Comparison of ENCODE assay signal across 8 mouse cellular contexts in the genomic region with DNA sequence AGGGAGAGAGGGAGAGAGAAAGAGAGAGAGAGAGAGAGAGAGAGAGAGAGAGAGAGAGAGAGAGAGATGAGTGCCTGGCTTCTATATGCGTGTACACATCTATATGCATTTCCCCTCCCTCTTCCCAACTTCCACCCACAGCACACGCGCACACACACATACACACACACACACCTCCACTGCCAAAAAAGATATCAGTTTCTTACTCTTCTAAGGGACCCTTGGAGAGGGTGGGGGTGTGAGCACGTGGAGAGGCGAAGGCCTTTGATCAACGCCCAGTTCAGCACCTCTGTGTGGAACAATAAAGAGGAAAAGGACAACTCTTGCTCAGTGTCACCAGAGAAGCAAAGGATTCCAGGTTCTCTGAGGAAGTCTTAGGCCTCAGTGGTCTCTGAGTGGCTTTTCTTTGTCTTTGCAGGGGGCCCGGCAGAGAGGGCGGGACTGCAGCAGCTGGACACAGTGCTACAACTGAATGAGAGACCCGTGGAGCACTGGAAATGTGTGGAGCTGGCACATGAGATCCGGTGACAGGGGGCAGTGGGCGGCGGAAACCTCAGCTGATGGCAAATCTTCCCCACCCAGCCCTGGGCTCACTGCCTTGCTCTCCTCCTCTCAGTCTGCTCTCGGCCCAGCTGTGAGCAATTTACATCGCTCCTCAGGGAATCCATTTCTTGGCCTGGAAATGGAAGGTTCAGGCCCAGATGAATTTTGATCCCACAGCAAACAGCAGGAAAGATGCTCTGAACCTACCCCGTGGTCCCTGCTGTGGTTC.
A peak's percentile ranks its signal among the peaks of the same experiment; 100 is the strongest.
DNase-seq lines count a peak whose midpoint lies in the region; ATAC-seq and TF ChIP-seq lines count a peak whose summit lies in the region.
"Had no signal": no experiment of that assay in that cellular context is flagged by ENCODE, and none has a peak within 500 bp of the region (broad histone marks: within the 10 kb centered on the region; RNA-seq: fewer than 3 reads in every experiment).

No protein-coding gene starts in this region.

- no peaks in the 10 kb centered on the region for H3K36me3 ChIP-seq in E14TG2a.4 (ENCODE audit: insufficient read depth, low read length)
- H3K36me3 ChIP-seq in limb, embryonic 14.5 days (ENCODE audit: control insufficient read depth, insufficient read depth, low read length), result no peaks in the 10 kb centered on the region
- H3K36me3 ChIP-seq: liver, embryonic 13.5 days had no signal

- no peaks in the 10 kb centered on the region; the same call in 1 of the 2 replicates for H3K27me3 ChIP-seq in E14TG2a.4 (ENCODE audit: insufficient read depth, low read length)
- no peaks in the 10 kb centered on the region for H3K27me3 ChIP-seq in limb, embryonic 14.5 days (ENCODE audit: control insufficient read depth, insufficient read depth, low read length)
- H3K27me3 ChIP-seq: liver, embryonic 13.5 days had no signal

- TF ChIP-seq POLR2A in limb, embryonic 14.5 days (IDR thresholded peaks at IDR 0.05; ENCODE audit: borderline replicate concordance, extremely low read depth, insufficient read depth, insufficient read length), result no peak

- DNase-seq in 3T3-L1 (ENCODE audit: low read depth, low spot score), result peak; percentile 63
- DNase-seq in gastrocnemius, adult 8-10 months (ENCODE audit: low spot score in 2 of 2), result peak; percentile 38 to 55
- DNase-seq in limb, embryonic 14.5 days (ENCODE audit: low spot score), result peak; percentile 80
- DNase-seq in adrenal gland, postnatal 36 days, result no peak
- DNase-seq in Muller cell, postnatal 12 days (ENCODE audit: inconsistent ontology term), result no peak
- no peak for DNase-seq in adrenal gland, postnatal 10 days
- DNase-seq: liver, embryonic 13.5 days had no signal

- peak overlapping the region; percentile 20; the same call in 1 of the 2 replicates for H3K4me2 ChIP-seq in limb, embryonic 14.5 days (replicated peaks; ENCODE audit: low read depth, low read length, severe bottlenecking)
- H3K4me2 ChIP-seq: liver, embryonic 13.5 days had no signal

- ATAC-seq in limb, embryonic 14.5 days (ENCODE audit: low FRiP score, low read depth), result peak; percentile 69

- H3K9me3 ChIP-seq in E14TG2a.4 (ENCODE audit: low read length), result no peaks in the 10 kb centered on the region
- H3K9me3 ChIP-seq in limb, embryonic 14.5 days (ENCODE audit: control insufficient read depth, low read length), result no peaks in the 10 kb centered on the region
- H3K9me3 ChIP-seq: liver, embryonic 13.5 days had no signal

- peaks cover 55% of the 10 kb centered on the region for H3K4me1 ChIP-seq in E14TG2a.4 (replicated peaks; ENCODE audit: low read depth, low read length)
- H3K4me1 ChIP-seq in limb, embryonic 14.5 days (ENCODE audit: control insufficient read depth, insufficient read depth, low read length), result peaks cover 45% of the 10 kb centered on the region

- H3K27ac ChIP-seq in limb, embryonic 14.5 days (replicated peaks; ENCODE audit: low read depth, low read length), result peak overlapping the region; percentile 73
- H3K27ac ChIP-seq: liver, embryonic 13.5 days had no signal

- 0 out of 2 replicates have a peak overlapping the region, but pooled peaks have one; percentile 13 for H3K4me3 ChIP-seq in E14TG2a.4 (replicated peaks; ENCODE audit: low read length)
- no peak overlapping the region for H3K4me3 ChIP-seq in limb, embryonic 14.5 days (replicated peaks; ENCODE audit: low read length)
- H3K4me3 ChIP-seq: liver, embryonic 13.5 days had no signal

- WGBS in limb, embryonic 14.5 days, result 35% methylated on average over 15 of the region's 15 CpGs

- TF ChIP-seq CTCF in E14TG2a.4 (conservative IDR thresholded peaks at IDR 0.05; ENCODE audit: low read length), result no peak

- H3K9ac ChIP-seq in limb, embryonic 14.5 days (ENCODE audit: low read depth, low read length, severe bottlenecking), result 0 out of 2 replicates have a peak overlapping the region, but pooled peaks have one; percentile 8
- H3K9ac ChIP-seq: liver, embryonic 13.5 days had no signal

Comparison
In these comparisons a context has a peak if more than half of its experiments do, and no peak if none do; other contexts are left out.
1. DNase-seq: peak in 3T3-L1 (single experiment), gastrocnemius, adult 8-10 months (2 of 2) and limb, embryonic 14.5 days (single experiment); none in adrenal gland, postnatal 36 days (0 of 2), Muller cell, postnatal 12 days (single experiment) and adrenal gland, postnatal 10 days (single experiment).